Mouse (Mus musculus) liver, embryonic 15.5 days (tissue): ENCODE measurements at regions not wholly inside any gene's neighbourhood (a gene's known extent, or its start where the extent isn't known, plus 50 kb on each side); places are given as distances from the start of the nearest gene placed in this dataset.
A peak's percentile ranks its signal among the peaks of the same experiment; 100 is the strongest.
"Not testable (repeated sequence)": the region's sequence is repeated elsewhere in the genome, so short reads cannot be mapped to it uniquely, and the experiment has no call there.

Experiments
- ATAC-seq: fragments of 200-750 bp; cut with Nextera tagmentation; 2 replicates; pipeline ENCODE4 v1.8.0; 2017; ENCODE audit warnings: moderate number of reproducible peaks, mild to moderate bottlenecking, moderate library complexity; ENCODE audit not compliant: insufficient read depth
- H3K27ac ChIP-seq: fragments of 300-500 bp; sonication (generic); replicated peaks from 2 replicates; pipeline ENCODE4 v1.5.1; 2015; ENCODE audit warnings: mild to moderate bottlenecking, inconsistent platforms
- H3K27me3 ChIP-seq: fragments of 300-500 bp; sonication (generic); 2 replicates; pipeline ENCODE4 v1.6.1; 2015; ENCODE audit warnings: mild to moderate bottlenecking, inconsistent platforms
- H3K36me3 ChIP-seq: fragments of 300-500 bp; sonication (generic); replicated peaks from 2 replicates; pipeline ENCODE4 v1.6.1; 2015; ENCODE audit warnings: moderate library complexity, mild to moderate bottlenecking, inconsistent platforms
- H3K4me1 ChIP-seq: fragments of 300-500 bp; sonication (generic); replicated peaks from 2 replicates; pipeline ENCODE4 v1.6.1; 2015; ENCODE audit warnings: inconsistent platforms
- H3K4me2 ChIP-seq: fragments of 300-500 bp; sonication (generic); 2 replicates; pipeline ENCODE4 v1.6.1; 2015; ENCODE audit warnings: moderate library complexity, mild to moderate bottlenecking, inconsistent platforms
- H3K4me3 ChIP-seq: fragments of 300-500 bp; sonication (generic); replicated peaks from 2 replicates; pipeline ENCODE4 v1.5.1; 2015; ENCODE audit warnings: mild to moderate bottlenecking, inconsistent platforms
- H3K9ac ChIP-seq: fragments of 300-500 bp; sonication (generic); 2 replicates; pipeline ENCODE4 v1.6.1; 2015; ENCODE audit warnings: moderate library complexity, mild to moderate bottlenecking, inconsistent platforms
- H3K9me3 ChIP-seq: fragments of 300-500 bp; sonication (generic); replicated peaks from 2 replicates; pipeline ENCODE4 v1.6.1; 2016; ENCODE audit warnings: inconsistent platforms
- WGBS: fragments of 180-500 bp; shearing (Covaris S2); methylation state at CpG from one replicate; pipeline ENCODE4 v1.1.7; 2015; ENCODE audit warnings: mixed read lengths; ENCODE audit not compliant: insufficient replicate concordance; 5-methylcytosine and 5-hydroxymethylcytosine counted together

DNA sequence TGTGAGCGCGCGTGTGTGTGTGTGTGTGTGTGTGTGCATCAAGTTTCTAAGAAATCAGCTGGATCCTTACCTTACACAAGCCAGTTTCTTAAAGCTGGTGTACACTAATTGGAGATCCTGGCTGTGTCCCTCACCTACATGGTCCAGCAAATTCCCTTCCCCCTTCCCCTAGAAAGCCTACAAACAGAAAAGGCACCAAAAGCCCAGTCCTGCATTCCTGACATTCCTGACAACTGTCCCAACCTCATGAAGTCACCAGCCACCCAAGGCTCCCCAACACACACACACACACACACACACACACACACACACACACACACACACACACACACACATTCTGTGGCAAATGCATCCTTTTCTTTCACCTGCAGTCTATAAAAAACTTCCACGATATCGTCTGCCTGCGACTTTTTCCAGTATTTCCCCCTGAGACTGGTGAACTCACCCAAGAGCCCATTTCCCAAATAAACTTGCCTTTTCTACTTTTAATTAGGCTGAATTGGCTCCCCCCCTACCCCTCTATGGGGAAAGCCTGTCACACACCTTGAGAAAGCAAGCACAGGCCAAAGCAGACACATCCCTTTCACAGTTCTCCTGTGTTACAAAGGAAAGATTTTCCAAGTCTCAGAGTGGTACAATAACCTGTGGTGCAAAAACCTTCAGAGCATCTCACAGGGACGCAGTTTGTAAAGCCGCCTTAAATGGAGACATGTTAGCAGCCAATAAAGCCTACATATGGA, 139.9 kb upstream of the Trim24 start:
- no peak for ATAC-seq
- WGBS: 66% methylated on average over 8 of the region's 8 CpGs
- Histone ChIP-seq H3K27me3 (no peaks in the 10 kb centered on the region), H3K9me3 (no peaks in the 10 kb centered on the region), H3K36me3 (no peaks in the 10 kb centered on the region), H3K4me3 (no peak overlapping the region), H3K4me1 (no peaks in the 10 kb centered on the region), H3K27ac (no peak overlapping the region), H3K9ac (no peak overlapping the region), H3K4me2 (no peak overlapping the region)

DNA sequence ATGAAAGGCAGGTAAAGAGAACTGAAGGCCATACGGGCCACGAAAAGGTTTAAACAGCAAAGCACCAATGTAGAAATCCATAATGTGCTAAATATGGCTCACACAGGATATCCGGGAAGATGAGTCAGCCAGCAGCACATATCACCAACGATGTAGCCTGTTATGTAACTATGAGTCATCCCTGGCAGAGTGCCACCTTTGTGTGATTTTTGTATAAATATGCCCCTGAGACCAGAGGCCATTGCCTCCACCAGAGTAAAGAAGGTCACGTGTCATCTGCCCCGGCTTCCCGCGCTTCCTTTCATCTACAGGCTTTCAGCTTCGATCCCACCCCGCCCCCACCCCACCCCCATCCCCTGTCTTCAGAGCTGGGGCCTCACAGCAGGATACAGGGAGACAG, 138.2 kb upstream of the Trim24 start:
- H3K9me3 ChIP-seq: no peaks in the 10 kb centered on the region
- H3K9ac ChIP-seq: no peak overlapping the region
- H3K4me3 ChIP-seq: no peak overlapping the region
- no peaks in the 10 kb centered on the region for H3K27me3 ChIP-seq
- no peak overlapping the region for H3K4me2 ChIP-seq
- H3K4me1 ChIP-seq: no peaks in the 10 kb centered on the region
- 13% methylated on average over 10 of the region's 10 CpGs for WGBS
- no peak overlapping the region for H3K27ac ChIP-seq
- ATAC-seq: peak; percentile 52
- no peaks in the 10 kb centered on the region for H3K36me3 ChIP-seq

DNA sequence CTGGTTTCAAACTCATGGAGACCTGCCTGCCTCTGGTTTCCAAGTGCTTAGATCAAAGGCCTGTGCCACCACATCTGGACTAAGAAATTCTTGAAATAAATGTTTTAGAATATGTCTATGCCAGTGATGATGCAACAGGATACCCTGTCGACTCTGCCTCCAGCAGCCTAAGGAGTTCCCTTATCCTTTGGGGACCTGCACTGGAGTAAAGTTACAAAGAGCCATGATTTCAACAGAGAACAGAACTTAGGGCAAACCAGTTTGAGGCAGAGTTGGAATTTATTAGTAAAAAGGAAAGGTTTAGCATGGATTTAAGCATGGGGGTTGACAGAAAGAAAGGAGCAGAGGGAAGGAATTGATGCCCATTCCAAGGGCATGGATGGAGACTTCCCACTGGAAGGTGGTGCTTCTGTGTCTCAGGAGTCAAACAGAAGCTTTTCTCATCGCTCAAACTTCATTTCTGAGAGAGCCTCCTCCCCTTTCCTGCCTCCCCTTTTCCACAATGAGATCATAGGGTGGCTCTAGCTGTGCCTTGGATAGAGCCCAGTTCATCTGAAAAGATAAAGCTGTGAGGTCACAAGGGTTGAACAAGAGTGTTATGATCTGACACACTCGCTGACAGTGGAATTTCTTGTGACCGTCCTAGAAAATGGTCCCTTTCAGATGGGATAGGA, 135.2 kb upstream of the Trim24 start:
- H3K27ac ChIP-seq: no peak overlapping the region
- ATAC-seq: no peak
- no peak overlapping the region for H3K9ac ChIP-seq
- H3K27me3 ChIP-seq: no peaks in the 10 kb centered on the region
- H3K36me3 ChIP-seq: no peaks in the 10 kb centered on the region
- H3K4me1 ChIP-seq: no peaks in the 10 kb centered on the region
- 58% methylated on average over 4 of the region's 4 CpGs for WGBS
- no peaks in the 10 kb centered on the region for H3K9me3 ChIP-seq
- H3K4me3 ChIP-seq: no peak overlapping the region
- H3K4me2 ChIP-seq: no peak overlapping the region

- Histone ChIP-seq H3K27ac (no peak overlapping the region), H3K9me3 (no peaks in the 10 kb centered on the region), H3K4me1 (no peaks in the 10 kb centered on the region), H3K9ac (no peak overlapping the region), H3K27me3 (no peaks in the 10 kb centered on the region), H3K4me3 (no peak overlapping the region), H3K4me2 (no peak overlapping the region), H3K36me3 (no peaks in the 10 kb centered on the region)
- no peak for ATAC-seq
- WGBS: 57% methylated on average over 4 of the region's 4 CpGs
These were observed 134.7 kb upstream of the Trim24 start for GRCm38 (mm10) chr6:37735962-37736297.

DNA sequence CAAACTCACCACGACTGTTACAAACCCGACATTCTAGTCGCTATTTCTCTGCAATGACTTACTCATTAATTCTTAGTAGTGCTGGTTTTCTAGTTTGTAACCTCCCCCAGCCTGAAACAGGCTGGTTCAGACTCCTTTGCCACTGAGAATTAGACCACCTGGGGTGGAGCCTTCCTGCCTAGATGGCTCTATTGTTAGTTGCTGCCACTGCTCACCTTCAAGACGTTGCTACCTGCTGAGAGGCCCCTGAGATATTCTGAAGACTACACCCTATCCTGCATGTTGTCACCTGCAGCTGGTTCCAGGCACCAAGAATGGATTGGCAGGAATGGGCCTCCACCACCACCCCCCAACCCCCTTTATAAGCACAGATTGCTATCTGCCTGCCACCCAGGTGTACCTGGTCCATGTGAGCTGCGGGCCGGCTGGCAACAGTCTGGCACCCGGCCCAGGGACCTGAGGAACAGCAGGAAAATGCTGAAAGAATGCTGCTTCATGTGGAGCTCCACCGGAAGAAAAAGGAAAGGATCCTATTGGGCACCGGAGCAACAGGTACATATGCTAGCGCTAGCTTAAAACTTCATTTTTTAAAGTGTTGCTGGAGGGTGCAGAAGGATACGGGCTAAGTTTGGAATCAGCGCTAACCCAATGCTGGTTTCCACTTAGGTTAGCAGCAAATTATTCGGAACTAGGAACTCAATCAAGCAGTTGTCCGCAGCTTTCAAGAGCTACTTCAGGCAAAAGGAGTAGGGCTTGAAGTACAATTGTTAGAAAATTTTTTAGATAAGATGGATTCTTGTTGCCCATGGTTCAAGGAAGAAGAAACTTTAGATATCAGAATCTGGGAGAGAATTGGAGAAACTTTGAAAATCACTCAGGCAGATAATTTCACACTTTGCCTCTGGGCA, 129.4 kb upstream of the Trim24 start:
- Histone ChIP-seq H3K36me3 (no peaks in the 10 kb centered on the region), H3K4me1 (no peaks in the 10 kb centered on the region), H3K27me3 (no peaks in the 10 kb centered on the region), H3K4me2 (no peak overlapping the region), H3K9ac (no peak overlapping the region), H3K4me3 (no peak overlapping the region), H3K27ac (no peak overlapping the region), H3K9me3 (no peaks in the 10 kb centered on the region)
- WGBS: 75% methylated on average over 14 of the region's 14 CpGs
- no peak for ATAC-seq

DNA sequence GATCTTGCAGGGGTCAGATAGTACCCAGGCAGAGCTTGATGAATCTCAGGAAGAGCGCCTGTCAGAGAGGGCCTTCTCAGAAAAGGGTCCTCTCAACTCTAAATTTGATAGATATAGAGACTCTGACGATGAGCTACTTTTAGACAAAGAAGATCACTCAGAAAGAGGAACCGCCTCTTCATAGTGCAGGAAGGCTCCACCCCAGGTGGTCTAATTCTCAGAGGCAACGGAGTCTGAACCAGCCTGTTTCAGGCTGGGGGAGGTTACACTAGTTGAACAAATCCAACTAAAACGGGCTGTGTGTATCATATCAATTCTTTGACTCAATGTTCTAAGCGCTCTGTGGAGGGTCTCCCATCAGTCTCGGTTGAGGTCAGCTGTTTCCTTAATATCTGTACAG, 128.7 kb upstream of the Trim24 start:
- not testable (repeated sequence) for H3K4me3 ChIP-seq, H3K9ac ChIP-seq, H3K27ac ChIP-seq, H3K4me1 ChIP-seq, ATAC-seq, H3K9me3 ChIP-seq, H3K27me3 ChIP-seq, H3K36me3 ChIP-seq, H3K4me2 ChIP-seq
- 69% methylated on average over 7 of the region's 7 CpGs for WGBS

DNA sequence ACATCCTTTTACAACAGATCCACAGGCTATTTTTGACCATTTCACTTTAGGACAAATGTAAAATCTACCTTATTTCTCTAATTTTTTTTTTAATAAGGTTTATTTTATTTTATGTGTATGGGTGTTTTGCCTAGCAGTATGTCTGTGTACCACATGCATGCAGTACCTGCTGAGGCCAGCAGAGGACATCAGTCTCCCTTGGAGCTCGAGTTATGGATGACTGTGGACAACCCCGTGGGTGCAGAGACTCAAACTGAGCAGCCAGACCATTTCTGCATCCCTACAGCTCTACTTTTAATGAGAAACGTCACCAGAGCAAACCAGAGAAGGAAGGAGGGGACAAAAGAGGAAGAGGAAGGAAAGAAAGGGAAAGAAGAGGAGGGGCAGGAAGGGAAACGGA, 125.9 kb upstream of the Trim24 start:
- 32% methylated on average over 4 of the region's 4 CpGs for WGBS
- no peaks in the 10 kb centered on the region for H3K27me3 ChIP-seq
- H3K4me2 ChIP-seq: no peak overlapping the region
- H3K27ac ChIP-seq: no peak overlapping the region
- ATAC-seq: no peak
- no peak overlapping the region for H3K9ac ChIP-seq
- H3K9me3 ChIP-seq: no peaks in the 10 kb centered on the region
- no peaks in the 10 kb centered on the region for H3K4me1 ChIP-seq
- no peak overlapping the region for H3K4me3 ChIP-seq
- no peaks in the 10 kb centered on the region for H3K36me3 ChIP-seq

DNA sequence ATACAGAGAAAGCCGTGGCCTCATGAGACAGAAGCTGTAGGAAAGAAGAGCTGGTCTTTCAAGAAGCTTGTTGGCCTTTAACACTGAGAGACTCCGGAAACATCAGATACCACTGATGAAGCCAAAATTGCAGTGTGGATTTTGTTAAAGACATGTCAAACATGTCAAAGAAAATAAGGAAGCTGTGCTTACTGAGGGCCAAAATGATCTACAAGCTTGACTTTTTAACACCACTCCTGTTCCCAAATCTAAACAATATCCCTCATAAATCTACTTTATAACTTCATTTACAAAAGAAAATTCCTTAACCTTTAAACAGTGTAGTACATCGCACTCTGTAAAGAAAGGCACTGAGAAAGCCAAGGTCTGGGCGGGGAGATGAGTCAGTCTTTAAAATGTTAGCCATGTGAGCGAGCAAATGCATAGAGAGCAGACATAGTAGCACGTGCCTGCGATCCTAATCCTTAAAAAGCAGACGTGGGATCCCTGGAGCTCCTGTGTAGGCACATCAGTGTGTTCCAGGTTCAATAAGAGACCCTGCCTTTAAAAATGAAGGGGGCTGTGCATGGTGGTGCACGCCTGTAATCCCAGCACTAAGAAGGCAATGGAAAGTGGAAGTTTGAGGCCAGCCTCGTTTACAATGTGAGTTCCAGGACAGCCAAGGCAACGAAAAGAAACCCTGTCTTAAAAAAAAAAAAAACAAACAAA, 125.1 kb upstream of the Trim24 start:
- Histone ChIP-seq H3K4me3 (no peak overlapping the region), H3K9me3 (no peaks in the 10 kb centered on the region), H3K27me3 (no peaks in the 10 kb centered on the region), H3K4me1 (no peaks in the 10 kb centered on the region), H3K9ac (no peak overlapping the region), H3K36me3 (no peaks in the 10 kb centered on the region), H3K27ac (no peak overlapping the region), H3K4me2 (no peak overlapping the region)
- ATAC-seq: no peak
- WGBS: 71% methylated on average over 11 of the region's 11 CpGs

- H3K4me2 ChIP-seq, H3K9ac ChIP-seq, H3K4me1 ChIP-seq, H3K27me3 ChIP-seq, H3K9me3 ChIP-seq, H3K27ac ChIP-seq, H3K36me3 ChIP-seq, ATAC-seq, H3K4me3 ChIP-seq: not testable (repeated sequence)
- WGBS: 64% methylated on average over 4 of the region's 4 CpGs
These were observed 122.8 kb upstream of the Trim24 start for GRCm38 (mm10) chr6:37747793-37748192.

DNA sequence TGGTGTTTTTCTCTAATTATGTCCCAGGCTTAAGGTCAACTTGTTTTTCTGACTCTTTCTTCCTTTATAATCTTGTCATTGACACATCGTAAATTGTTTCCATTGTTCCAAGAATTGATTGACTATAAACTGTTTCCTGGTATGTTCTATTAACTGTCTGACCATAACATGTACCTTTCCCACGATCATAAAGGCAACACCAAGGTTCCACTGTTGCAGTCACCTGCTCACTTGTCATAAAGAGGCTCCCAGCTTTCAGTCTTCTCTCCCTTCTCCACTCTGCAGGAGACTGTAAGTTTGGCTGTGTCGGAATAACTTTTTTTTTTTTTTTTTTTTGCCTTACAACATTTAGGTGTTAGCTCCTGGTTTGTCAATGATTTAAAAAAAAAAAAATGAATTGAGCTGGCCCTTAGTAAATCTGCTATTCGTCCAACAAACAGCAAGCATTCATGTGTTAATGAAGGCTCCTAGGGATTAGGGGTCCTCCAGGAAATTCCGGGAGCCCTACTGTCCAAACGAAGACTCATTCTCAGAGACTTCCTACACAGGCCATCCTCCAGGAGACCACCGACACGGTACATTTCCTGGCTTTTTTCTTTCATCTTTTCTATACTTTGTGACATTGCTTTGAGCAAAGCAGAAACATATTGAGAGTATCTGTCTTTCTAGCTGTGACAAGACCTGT, 122.2 kb upstream of the Trim24 start:
- H3K4me1 ChIP-seq: no peaks in the 10 kb centered on the region
- H3K27me3 ChIP-seq: no peaks in the 10 kb centered on the region
- ATAC-seq: no peak
- no peaks in the 10 kb centered on the region for H3K36me3 ChIP-seq
- H3K9ac ChIP-seq: no peak overlapping the region
- no peak overlapping the region for H3K4me2 ChIP-seq
- WGBS: 65% methylated on average over 8 of the region's 8 CpGs
- H3K4me3 ChIP-seq: no peak overlapping the region
- no peak overlapping the region for H3K27ac ChIP-seq
- H3K9me3 ChIP-seq: no peaks in the 10 kb centered on the region
